Mouse (Mus musculus) MEL (cell line): ENCODE measurements around the gene Gm37240. TPM values are rescaled to one million over a fixed set of nuclear protein-coding genes. Genes with fewer than 3 reads are reported as not detected.

ENCODE experiments used
- DNase-seq: peaks from one replicate; pipeline ENCODE4 v3.0.0; 2011; ENCODE audit warnings: low read depth, low spot score
- H3K27ac ChIP-seq: 2 replicates; pipeline ENCODE4 v1.5.1; 2012; ENCODE audit warnings: low read depth, mild to moderate bottlenecking, control low read depth, low read length, moderate library complexity; ENCODE audit not compliant: control insufficient read depth
- H3K27me3 ChIP-seq, 2 experiments: fragments of 150-350 bp in 1 of 2; sonication (generic) in 1 of 2; 2 replicates each; pipeline ENCODE4 v1.6.1; 2012; ENCODE audit warnings: low read length in 2 of 2, mild to moderate bottlenecking in 2 of 2, improper control_type of control experiment in 1 of 2, moderate library complexity in 1 of 2; ENCODE audit not compliant: insufficient read depth in 2 of 2, control insufficient read depth in 1 of 2
- H3K36me3 ChIP-seq, 2 experiments: 2 replicates each; pipeline ENCODE4 v1.6.1; 2012 to 2014; ENCODE audit warnings: low read length in 2 of 2, improper control_type of control experiment in 1 of 2, inconsistent platforms in 1 of 2, mild to moderate bottlenecking in 1 of 2; ENCODE audit not compliant: insufficient read depth in 2 of 2, control insufficient read depth in 1 of 2
- H3K4me1 ChIP-seq, 2 experiments: fragments of 150-350 bp in 1 of 2; sonication (generic) in 1 of 2; 2 replicates each; pipeline ENCODE4 v1.6.1; 2012; ENCODE audit warnings: low read length in 2 of 2, improper control_type of control experiment in 1 of 2, mild to moderate bottlenecking in 1 of 2; ENCODE audit not compliant: insufficient read depth in 2 of 2, control insufficient read depth in 1 of 2
- H3K4me3 ChIP-seq, 2 experiments: fragments of 150-350 bp in 1 of 2; sonication (generic) in 1 of 2; 2 replicates each; pipeline ENCODE4 v1.5.1; 2012; ENCODE audit warnings: low read depth in 2 of 2, low read length in 2 of 2, mild to moderate bottlenecking in 2 of 2, moderate library complexity in 2 of 2, control low read depth in 1 of 2, improper control_type of control experiment in 1 of 2; ENCODE audit not compliant: control insufficient read depth in 1 of 2, insufficient read depth in 1 of 2
- H3K79me2 ChIP-seq: 2 replicates; pipeline ENCODE4 v1.6.1; 2012; ENCODE audit warnings: mild to moderate bottlenecking, low read length, moderate library complexity; ENCODE audit not compliant: control insufficient read depth, poor library complexity, insufficient read depth
- H3K9ac ChIP-seq: 2 replicates; pipeline ENCODE4 v1.6.1; 2012; ENCODE audit warnings: low read depth, mild to moderate bottlenecking, control low read depth, low read length, moderate library complexity; ENCODE audit not compliant: control insufficient read depth, poor library complexity, severe bottlenecking
- H3K9me3 ChIP-seq: fragments of 150-350 bp; sonication (generic); replicated peaks from 2 replicates; pipeline ENCODE4 v1.6.1; 2012; ENCODE audit warnings: mild to moderate bottlenecking, low read length, improper control_type of control experiment, moderate library complexity; ENCODE audit not compliant: insufficient read depth
- CHD1 ChIP-seq: IDR thresholded peaks from 2 replicates; pipeline ENCODE4 v1.6.1; 2012; ENCODE audit warnings: low read depth, mild to moderate bottlenecking, inconsistent platforms, low read length, improper control_type of control experiment
- ELF1 ChIP-seq: IDR thresholded peaks from 2 replicates; pipeline ENCODE4 v1.6.1; 2014; ENCODE audit warnings: low read depth, mild to moderate bottlenecking, inconsistent platforms, low read length, improper control_type of control experiment, moderate library complexity
- EP300 ChIP-seq, 2 experiments: IDR thresholded peaks; 2 replicates each; pipeline ENCODE4 v1.6.1; 2011; ENCODE audit warnings: improper control_type of control experiment in 2 of 2, low read length in 2 of 2, low read depth in 1 of 2, mild to moderate bottlenecking in 1 of 2
- GABPA ChIP-seq: IDR thresholded peaks from 2 replicates; pipeline ENCODE4 v1.6.1; 2012; ENCODE audit warnings: low read depth, mild to moderate bottlenecking, inconsistent platforms, low read length, improper control_type of control experiment, moderate library complexity
- GATA1 ChIP-seq: IDR thresholded peaks from 2 replicates; pipeline ENCODE4 v1.6.1; 2011; ENCODE audit warnings: low read depth, low read length, improper control_type of control experiment
- HCFC1 ChIP-seq: IDR thresholded peaks from 2 replicates; pipeline ENCODE4 v1.6.1; 2012; ENCODE audit warnings: low read depth, mild to moderate bottlenecking, inconsistent platforms, low read length, improper control_type of control experiment, moderate library complexity
- MEF2A ChIP-seq: IDR thresholded peaks from 2 replicates; pipeline ENCODE4 v1.6.1; 2014; ENCODE audit warnings: low read depth, mild to moderate bottlenecking, inconsistent platforms, low read length, improper control_type of control experiment; ENCODE audit not compliant: poor library complexity, insufficient replicate concordance, severe bottlenecking; ENCODE audit errors: extremely low read depth
- NELFE ChIP-seq: IDR thresholded peaks from 2 replicates; pipeline ENCODE4 v1.6.1; 2011; ENCODE audit warnings: low read depth, low read length, improper control_type of control experiment
- POLR2AphosphoS2 ChIP-seq: IDR thresholded peaks from 2 replicates; pipeline ENCODE4 v1.6.1; 2011; ENCODE audit warnings: low read length, improper control_type of control experiment
- RCOR1 ChIP-seq: IDR thresholded peaks from 2 replicates; pipeline ENCODE4 v1.6.1; 2012; ENCODE audit warnings: low read depth, mild to moderate bottlenecking, inconsistent platforms, low read length, improper control_type of control experiment
- SIN3A ChIP-seq: IDR thresholded peaks from 2 replicates; pipeline ENCODE4 v1.6.1; 2012; ENCODE audit warnings: low read length, improper control_type of control experiment, inconsistent platforms
- UBTF ChIP-seq: IDR thresholded peaks from 2 replicates; pipeline ENCODE4 v1.6.1; 2012; ENCODE audit warnings: low read depth, mild to moderate bottlenecking, inconsistent platforms, low read length, improper control_type of control experiment, moderate library complexity, borderline replicate concordance; ENCODE audit not compliant: insufficient read depth
- USF1 ChIP-seq: IDR thresholded peaks from 2 replicates; pipeline ENCODE4 v1.6.1; 2014; ENCODE audit warnings: low read depth, mild to moderate bottlenecking, inconsistent platforms, low read length, improper control_type of control experiment, moderate library complexity
- ZC3H11A ChIP-seq: IDR thresholded peaks from 2 replicates; pipeline ENCODE4 v1.6.1; 2012; ENCODE audit warnings: low read depth, mild to moderate bottlenecking, inconsistent platforms, low read length, improper control_type of control experiment
- polyA plus RNA-seq, 2 experiments: library from polyadenylated mRNA; stranded (reverse) in 1 of 2; unstranded in 1 of 2; fragments of >175 nt in 1 of 2; fragments of >200 nt in 1 of 2; gene quantifications; 2 replicates each; pipeline versions ENCODE4 v1.2.1 to v1.2.4; 2012; ENCODE audit warnings: low replicate concordance in 2 of 2, low read depth in 1 of 2; ENCODE audit not compliant: insufficient read length in 2 of 2, insufficient read depth in 1 of 2, missing spikeins in 1 of 2
- total RNA-seq: library from RNA; depleted of rRNA; stranded (reverse); fragments of 300-350 nt; gene quantifications from 2 replicates; pipeline ENCODE4 v1.2.3, GENCODE M21; 2012

Gene Gm37240
- total and polyA plus RNA-seq, 3 experiments = 0.04 TPM; not detected in 2

- no peak overlapping the region for H3K4me3 ChIP-seq
- H3K79me2 ChIP-seq = no peaks in the 10 kb centered on the region
- TF ChIP-seq RCOR1 = no peak
- no peak for TF ChIP-seq GATA1
- TF ChIP-seq MEF2A = no peak
- no peak for TF ChIP-seq ELF1
- TF ChIP-seq CHD1 = no peak
- no peak for TF ChIP-seq NELFE
- TF ChIP-seq USF1 = no peak
- TF ChIP-seq ZC3H11A = no peak
- no peak for TF ChIP-seq POLR2AphosphoS2
- TF ChIP-seq GABPA = no peak
- TF ChIP-seq UBTF = no peak
- TF ChIP-seq SIN3A = no peak
- H3K36me3 ChIP-seq = peaks cover 0 to 2% of the 10 kb centered on the region in 2 experiments; a peak in 2 of 4 replicates
- no peak overlapping the region for H3K9ac ChIP-seq
- H3K27ac ChIP-seq = no peak overlapping the region
- no peaks in the 10 kb centered on the region for H3K9me3 ChIP-seq
- DNase-seq = no peak
- H3K4me1 ChIP-seq = peaks cover 2 to 22% of the 10 kb centered on the region in 2 experiments; a peak in 2 of 4 replicates
- no peaks in the 10 kb centered on the region for H3K27me3 ChIP-seq
These were observed 1246.8 kb downstream of the Gm37240 start for GRCm38 (mm10) chr3:84640536-84640935.

DNA sequence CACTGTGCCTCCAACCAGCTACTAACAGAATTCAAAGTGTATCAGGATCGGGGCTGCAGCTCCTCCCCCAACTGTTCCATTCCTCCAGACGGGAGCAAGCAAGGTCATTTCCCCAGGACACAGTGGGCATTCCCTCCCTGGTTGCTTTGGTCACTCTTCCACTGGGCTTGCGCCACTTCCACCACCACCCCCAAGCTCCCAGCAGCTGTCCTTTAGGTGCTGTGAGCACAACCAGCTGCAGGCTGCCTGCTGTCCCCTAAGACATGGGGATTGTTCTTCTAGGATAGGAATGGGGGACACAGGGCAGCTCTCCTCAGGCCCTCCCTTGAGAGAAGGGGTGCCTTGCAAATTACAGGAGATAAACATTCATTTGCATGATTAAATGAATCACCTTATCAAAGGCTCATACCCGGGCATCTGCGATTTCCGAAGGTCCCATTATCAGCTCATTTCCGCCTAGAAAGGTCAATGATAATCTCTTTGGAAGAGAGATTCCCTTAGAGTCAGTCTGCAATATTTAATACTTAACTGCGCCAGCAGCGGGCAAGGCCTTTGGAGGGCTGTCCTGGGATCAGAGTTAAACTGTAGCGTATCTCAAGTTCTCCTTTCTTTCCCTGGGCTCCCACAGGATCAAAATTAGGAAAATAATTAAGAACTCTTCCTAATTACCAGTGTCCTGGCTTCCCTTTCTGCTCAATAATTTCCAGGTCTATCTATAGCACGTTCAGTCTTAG lies 1247.4 kb downstream of the Gm37240 start:
- Histone ChIP-seq H3K9ac (no peak overlapping the region), H3K27me3 (no peaks in the 10 kb centered on the region), H3K9me3 (no peaks in the 10 kb centered on the region), H3K4me3 (no peak overlapping the region), H3K4me1 (peaks cover 2 to 19% of the 10 kb centered on the region in 2 experiments; a peak in 2 of 4 replicates), H3K27ac (no peak overlapping the region), H3K36me3 (peaks cover 0 to 2% of the 10 kb centered on the region in 2 experiments; a peak in 2 of 4 replicates), H3K79me2 (no peaks in the 10 kb centered on the region)
- DNase-seq = no peak
- TF ChIP-seq EP300 (IDR thresholded peaks at IDR 0.05; ENCODE audit: low read depth in 1 of 2, low read length in 2 of 2) (peak in 1 of 2 experiments; percentile 32; a peak in 1 of 4 replicates), HCFC1 (no peak), GATA1 (peak; percentile 24; the same call in 1 of the 2 replicates)
